Mouse (Mus musculus): Measurements from ENCODE around the gene CN725425.

CN725425 gene

GRCm38 (mm10) chr15:91206518-91206917 lies 7.2 kb downstream of the CN725425 start:
- no peak for DNase-seq (ENCODE audit: low spot score)

GRCm38 (mm10) chr15:91237294-91237693 lies 38.0 kb downstream of the CN725425 start:
- DNase-seq (ENCODE audit: low spot score), result no peak

DNA sequence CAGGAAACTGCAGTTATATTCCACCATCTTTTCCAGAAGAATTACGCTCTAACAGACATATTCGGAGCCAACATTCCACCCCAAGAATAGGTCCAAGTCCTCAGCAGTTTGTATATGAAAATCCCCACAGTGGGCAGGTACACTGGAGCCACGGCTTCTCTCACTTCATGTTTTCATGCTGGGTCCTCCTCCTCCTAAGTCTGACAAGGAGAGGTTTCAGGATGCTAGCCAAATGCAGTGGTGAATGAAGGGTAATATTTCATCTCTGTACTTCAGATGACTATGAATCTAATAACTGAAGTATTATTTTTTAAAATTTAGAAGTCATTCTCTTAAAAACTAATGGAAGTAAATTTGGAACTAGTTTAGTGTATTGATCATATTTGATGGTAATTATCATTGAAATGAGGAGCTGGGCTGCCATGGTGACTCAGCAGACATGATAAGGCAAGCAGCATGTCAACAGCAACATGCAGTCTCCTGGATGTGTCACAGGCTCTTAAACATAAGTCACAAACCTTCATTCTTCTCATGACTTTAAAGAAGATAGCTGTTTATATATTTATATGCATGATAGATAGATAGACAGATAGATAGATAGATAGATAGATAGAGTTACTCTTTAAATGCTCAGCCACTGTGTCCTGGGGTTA lies 41.5 kb downstream of the CN725425 start:
- DNase-seq (ENCODE audit: low spot score), result no peak

DNA sequence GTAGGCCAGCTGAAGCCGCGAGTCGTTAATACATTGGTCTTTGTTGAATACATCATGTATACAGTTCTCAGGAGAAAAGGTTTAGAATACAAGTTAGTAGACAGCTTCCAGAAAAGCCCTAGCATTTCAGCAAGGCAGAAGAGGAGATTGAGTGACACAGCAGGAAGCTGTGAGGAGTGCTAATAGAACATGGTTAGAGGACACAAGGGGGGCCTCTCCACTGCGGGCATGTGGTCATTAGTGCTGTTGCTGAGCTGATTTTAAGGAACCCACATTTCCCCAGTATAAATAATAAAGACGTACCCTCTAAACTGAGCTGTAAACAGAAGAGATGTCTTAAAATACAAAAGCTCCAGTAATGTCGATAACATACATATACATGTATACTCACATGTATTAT lies 51.5 kb downstream of the CN725425 start:
- no peak for DNase-seq (ENCODE audit: low spot score)

DNA sequence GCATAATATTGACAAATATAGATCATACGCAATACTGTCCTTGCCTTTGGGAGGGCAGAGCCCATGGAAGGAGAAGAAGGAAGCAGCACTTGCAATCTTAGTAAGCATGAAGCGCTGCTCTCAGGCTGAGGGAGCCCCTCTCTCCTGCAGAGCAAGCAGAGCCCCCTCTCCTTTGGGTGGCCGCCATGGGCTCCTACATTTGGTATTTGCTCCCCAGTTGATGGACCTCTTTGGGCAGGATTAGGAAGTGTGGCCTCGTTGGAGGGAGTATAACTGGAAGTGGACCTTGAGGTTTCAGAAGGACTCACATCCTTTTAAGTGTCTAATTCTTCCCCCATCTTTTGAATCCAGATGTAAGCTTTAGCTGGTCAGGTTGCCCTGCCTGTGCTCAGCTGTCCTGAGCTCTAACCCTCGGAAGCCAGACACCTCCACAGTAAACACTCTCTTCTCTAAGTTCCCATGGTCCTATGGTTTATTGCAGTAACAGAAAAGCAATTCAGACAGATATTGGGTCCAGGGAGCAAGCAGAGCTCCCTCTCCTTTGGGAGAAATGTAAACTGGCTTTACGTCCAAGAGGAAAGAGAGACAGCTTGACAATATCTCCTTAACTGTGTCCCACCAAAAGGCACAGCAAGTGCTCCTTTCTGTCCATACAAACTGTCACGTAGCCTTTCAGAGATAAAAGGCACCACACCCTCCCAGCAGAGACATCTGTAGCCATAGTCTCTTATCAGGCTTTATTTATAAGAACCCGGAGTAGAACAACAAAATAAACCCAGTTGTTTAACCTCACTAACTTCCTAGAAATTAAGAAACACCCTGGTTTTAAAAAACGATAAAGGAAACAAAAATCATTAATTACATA lies 52.5 kb downstream of the CN725425 start:
- DNase-seq (ENCODE audit: low spot score), result no peak

GRCm38 (mm10) chr15:91252956-91253355 lies 53.7 kb downstream of the CN725425 start:
- DNase-seq (ENCODE audit: low spot score), result no peak

DNA sequence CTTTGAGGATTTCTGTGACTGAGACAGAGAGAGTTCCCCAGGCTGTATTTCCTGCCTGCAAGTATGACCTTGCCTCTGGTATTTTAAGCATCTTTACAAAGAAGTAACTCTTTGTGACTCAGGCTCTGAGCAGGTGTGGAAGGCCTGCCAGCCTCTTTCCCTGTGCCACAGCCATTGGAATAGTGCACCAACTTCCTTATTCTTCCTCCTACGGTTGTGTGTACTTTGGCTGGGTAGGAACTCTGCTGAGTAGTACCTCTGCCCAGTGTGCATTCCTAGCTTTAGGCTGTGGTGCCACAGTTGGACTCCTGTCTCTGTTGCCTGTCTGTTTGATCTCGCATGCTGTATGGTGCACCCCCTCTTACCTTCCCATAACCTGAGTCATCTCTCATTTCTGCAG lies 56.0 kb downstream of the CN725425 start:
- no peak for DNase-seq (ENCODE audit: low spot score)

DNA sequence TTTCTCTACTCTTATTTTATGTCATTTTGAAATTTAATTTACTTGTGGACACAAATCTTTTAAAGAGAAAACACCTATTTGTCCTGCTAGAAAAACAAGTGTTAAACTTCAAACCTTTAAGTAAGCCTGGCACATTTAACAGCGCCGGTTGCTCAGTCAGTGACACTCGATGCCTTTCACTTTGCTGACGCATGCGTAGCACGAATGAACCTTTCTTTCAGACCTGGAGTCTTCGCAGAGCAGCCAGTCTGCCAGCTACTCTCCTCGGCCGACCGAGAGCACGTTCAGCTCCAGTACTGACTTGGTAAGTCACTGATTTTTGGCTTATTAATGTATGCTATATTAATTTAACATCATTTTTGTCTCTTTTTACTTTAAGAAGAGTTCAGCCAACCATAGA lies 57.8 kb downstream of the CN725425 start:
- DNase-seq (ENCODE audit: low spot score), result no peak

DNA sequence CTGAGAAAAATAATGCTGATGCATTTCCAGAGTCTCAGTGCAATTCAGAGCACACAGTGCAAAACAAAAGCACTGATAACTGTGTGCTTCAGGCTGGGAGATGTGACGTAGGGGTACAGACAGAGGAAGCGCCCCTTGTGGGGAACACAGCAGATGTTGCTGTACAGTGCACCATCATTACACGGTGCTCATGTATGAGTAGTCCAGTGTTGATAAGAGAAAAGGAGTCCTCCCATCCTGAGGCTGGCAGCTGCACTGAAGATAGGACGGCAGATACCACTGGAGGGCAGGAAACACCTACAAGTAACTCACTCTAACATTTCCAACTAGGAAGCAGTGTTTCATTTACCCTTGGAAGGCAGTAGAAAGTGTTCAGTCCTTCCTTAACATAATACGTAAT lies 61.3 kb downstream of the CN725425 start:
- DNase-seq (ENCODE audit: low spot score), result no peak

DNA sequence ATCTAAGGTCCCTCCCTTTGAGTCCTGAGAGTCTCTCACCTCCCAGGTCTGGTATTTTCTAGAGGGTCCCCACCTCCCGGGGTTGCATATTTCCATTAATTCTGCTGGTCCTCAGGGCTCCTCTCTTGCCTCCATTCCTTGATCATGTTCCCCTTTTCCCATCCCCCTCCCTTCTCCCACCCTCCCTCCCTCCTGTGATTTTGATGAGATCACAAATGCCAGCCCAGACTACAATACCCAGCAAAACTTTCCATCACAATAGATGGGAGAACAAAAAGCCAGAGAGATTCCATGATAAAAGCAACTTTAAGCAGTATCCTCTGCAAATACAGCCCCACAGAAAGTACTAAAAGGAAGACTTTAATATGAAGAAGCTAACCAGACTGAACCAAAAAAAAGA lies 64.6 kb downstream of the CN725425 start:
- DNase-seq (ENCODE audit: low spot score), result no peak

GRCm38 (mm10) chr15:91268532-91268931 lies 69.2 kb downstream of the CN725425 start:
- DNase-seq (ENCODE audit: low spot score), result no peak

DNA sequence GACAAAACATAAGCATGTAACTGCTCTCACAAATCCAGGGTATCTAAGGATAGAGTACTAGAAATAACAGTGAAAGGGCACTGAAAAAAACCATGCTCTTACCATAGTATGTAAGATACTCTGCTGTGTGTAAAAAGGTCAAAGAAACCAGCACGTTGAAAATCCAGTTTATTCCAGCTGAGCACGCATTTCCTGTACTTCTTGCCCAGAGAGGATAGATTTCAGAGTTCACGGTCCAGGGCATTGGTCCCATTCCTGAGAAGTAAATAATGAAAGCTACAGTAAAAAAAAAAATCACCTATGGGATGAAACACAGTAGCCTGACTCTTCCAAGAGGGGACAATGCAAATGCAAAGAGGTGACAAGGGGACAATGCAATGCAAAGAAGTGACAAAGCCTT lies 76.7 kb downstream of the CN725425 start:
- no peak for DNase-seq (ENCODE audit: low spot score)

DNA sequence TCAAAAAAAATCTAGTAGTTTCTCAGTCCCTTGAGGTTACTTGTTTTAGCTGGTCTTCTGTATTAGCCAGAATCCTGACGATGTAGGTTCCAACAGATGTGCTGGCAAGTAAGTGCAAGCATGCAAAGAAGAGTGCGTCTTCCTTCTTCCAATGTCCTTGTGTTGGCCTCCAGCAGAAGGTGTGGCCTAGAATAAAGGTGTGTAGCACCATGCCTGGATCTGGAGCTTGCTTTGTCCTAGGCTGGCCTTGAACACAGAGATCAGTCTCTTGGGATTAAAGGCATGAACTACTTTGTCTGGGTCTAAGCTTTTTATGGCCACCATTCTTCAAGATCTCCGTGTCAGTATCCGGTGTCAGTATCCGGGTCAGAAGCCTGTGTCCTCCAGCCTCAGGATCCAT lies 80.3 kb downstream of the CN725425 start:
- no peak for DNase-seq (ENCODE audit: low spot score)

DNA sequence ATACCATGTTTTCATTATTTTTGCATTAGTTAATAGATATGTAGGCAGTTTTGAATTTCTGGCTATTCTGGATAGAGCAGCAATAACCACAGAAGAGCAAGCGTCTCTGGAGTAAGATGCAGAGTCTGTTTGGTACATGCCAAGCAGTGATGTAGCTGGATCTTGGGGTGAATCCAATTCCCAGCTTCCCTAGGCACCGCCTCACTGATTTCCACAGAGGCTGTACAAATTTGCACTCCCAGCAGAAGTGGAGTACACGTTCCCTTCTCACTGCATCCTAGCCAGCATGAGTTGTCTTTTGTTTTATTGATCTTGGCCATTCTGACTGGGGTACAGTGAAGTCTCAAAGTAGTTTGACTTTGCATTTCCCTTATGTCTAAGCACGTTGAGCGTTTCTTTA lies 82.2 kb downstream of the CN725425 start:
- DNase-seq (ENCODE audit: low spot score), result no peak

DNA sequence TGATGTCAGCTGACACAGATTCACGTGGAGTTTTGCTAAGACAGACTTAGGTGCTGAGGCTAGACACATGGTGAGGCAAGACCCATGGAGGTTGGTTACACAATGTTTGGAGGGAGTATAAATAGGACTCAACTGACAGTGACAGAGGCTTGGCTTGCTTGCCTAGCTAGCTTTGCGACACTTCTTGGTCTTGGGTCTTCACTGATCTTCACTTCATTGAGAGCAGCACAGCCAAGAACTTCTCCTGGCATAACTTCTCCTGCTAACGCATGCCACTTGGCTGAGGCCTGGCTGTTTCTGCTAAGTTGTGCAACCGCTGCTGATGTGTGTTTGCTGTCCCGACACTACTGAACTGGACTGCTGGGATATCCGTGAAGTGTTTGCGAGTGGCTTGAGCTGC lies 83.5 kb downstream of the CN725425 start:
- no peak for DNase-seq (ENCODE audit: low spot score)

DNA sequence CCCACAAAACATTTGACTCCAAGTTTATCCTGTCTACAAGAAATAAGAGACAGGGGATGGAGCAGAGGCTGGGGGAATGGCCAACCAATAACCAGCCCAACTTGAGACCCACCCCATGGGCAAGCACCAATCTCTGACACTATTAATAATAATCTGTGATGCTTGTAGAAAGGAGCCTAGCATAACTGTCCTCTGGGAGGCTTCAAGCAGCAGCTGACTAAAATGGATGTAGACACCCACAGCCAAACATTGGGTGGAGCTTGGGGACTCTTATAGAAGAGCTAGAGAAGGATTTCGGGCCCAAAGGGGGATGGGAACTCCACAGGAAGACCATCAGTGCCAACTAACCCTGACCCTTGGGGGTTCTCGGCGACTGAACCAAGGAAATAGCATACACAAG lies 84.1 kb downstream of the CN725425 start:
- DNase-seq (ENCODE audit: low spot score), result no peak

- DNase-seq (ENCODE audit: low spot score), result no peak
Observed at GRCm38 (mm10) chr15:91299319-91299835, 100.1 kb downstream of the CN725425 start.

- DNase-seq (ENCODE audit: low spot score), result peak; percentile 68
Observed at GRCm38 (mm10) chr15:91301366-91301765, 102.1 kb downstream of the CN725425 start.

- DNase-seq (ENCODE audit: low spot score), result no peak
Observed at GRCm38 (mm10) chr15:91304296-91304852, 105.1 kb downstream of the CN725425 start.

Data from testis, postnatal 14 days (tissue).